Mouse (Mus musculus): ENCODE measurements around the gene Mrpl20.

GRCm38 (mm10) chr4:155790021-155790489 lies 12.6 kb upstream of the Mrpl20 start, which contains the start of gene Ankrd65:
- TF ChIP-seq CTCF (conservative IDR thresholded peaks at IDR 0.05; ENCODE audit: low read length) (no peak), POU5F1 (IDR thresholded peaks at IDR 0.05; ENCODE audit: borderline replicate concordance, low read length) (no peak)

All from E14TG2a.4 (cell line).